Mouse (Mus musculus): ENCODE data around the gene Ccng2. TPM values are rescaled to one million over a fixed set of nuclear protein-coding genes. Genes with fewer than 3 reads are reported as not detected.

Gene Ccng2
- polyA plus RNA-seq, 1 experiment from 2014 or later: 67.0 TPM

DNA sequence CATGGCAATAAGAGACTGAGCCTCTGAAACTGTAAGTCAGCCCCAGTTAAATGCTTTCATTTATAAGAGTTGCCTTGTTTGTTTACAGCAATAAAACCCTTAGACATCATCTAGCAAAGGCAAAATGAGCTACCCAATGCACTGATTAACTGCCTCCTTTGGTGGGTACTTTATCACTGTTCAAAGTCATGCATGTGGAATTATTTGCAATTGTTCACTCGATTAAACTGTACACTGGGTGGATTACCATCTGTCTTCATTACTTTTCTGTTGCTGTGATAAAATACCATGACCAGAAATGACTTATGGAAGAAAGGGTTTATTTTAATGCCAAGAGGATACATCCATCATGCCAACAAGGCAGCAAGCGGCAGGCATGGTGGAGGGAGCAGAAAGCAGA is 21.8 kb upstream of the Ccng2 start:
- Histone ChIP-seq H3K27ac (no peak overlapping the region), H3K27me3 (ENCODE audit: insufficient read depth, poor library complexity, severe bottlenecking) (no peaks in the 10 kb centered on the region), H3K4me3 (no peak overlapping the region), H3K4me1 (replicated peaks) (no peaks in the 10 kb centered on the region), H3K9me3 (peaks cover 5% of the 10 kb centered on the region), H3K36me3 (no peaks in the 10 kb centered on the region)
- WGBS: 77% methylated on average over 2 of the region's 2 CpGs
- DNase-seq (ENCODE audit: low spot score): no peak

DNA sequence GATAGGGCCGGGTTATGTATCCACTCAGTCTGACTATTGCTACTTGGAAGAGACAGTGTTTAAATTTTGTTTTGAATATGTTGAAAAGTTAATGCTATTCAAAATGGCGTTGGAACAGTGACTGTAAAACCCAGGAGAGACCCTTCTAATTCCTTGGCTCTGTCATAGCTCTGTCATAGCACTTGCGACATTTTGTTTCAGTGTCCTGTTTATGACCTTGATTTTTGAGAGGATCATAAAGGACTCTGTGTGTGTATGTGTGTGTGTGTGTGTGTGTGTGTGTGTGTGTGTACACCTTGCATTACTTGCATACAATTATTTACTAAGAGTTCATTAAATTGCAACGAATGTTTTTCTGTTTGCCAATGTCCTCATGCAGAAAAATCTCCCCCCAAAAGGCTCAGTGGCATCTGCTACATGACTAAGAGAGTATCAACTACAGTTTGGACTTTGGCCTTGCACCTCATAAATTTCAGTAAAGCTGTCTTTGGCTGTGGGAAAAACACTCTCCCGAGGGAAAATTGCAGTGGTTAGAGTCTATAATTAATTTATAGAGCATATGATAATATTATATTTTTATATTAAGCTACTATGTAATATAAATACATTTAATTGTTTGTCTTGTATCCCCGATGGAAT is 17.0 kb upstream of the Ccng2 start:
- H3K9me3 ChIP-seq: no peaks in the 10 kb centered on the region
- 85% methylated on average over 6 of the region's 6 CpGs for WGBS
- no peak overlapping the region for H3K27ac ChIP-seq
- no peaks in the 10 kb centered on the region for H3K36me3 ChIP-seq
- no peaks in the 10 kb centered on the region for H3K27me3 ChIP-seq (ENCODE audit: insufficient read depth, poor library complexity, severe bottlenecking)
- H3K4me3 ChIP-seq: no peak overlapping the region
- DNase-seq (ENCODE audit: low spot score): no peak
- no peaks in the 10 kb centered on the region for H3K4me1 ChIP-seq (replicated peaks)

DNA sequence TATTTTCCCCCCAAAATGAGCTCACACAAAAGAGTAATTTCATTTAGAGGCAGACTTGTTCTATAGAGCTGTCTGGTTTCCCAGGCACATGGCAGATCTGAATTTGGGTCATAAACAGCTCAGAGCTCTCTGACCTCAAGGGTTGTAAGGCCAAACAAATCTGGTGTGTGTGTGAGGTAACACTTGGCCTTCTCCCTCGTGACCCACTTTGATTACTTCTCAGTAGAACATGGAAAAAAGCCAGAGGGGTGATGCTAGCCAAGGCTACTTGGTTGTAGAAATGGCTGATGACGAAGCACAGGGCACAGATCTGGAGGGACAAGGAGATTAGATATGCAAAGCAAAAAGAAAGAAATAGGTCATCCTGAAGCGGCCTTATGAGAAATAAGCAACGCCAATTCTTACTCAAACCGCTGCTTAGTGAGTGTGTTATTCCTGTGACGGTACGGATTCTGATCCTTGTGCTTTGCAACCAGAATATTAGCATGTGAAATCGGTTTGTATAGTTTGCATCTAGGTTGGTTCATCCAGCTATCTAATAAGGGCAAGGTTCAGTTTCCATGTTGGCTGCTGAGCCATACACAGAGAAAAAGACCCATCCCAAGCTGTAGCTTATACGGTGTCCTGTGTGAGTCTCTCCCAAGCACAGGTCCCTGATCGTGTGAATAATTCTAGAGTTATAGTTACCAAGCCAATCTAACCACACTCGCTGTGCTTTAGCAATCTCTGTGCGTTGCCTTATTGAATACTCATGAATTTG is 15.9 kb upstream of the Ccng2 start:
- Histone ChIP-seq H3K27me3 (ENCODE audit: insufficient read depth, poor library complexity, severe bottlenecking) (no peaks in the 10 kb centered on the region), H3K27ac (no peak overlapping the region), H3K4me1 (replicated peaks) (no peaks in the 10 kb centered on the region), H3K9me3 (no peaks in the 10 kb centered on the region), H3K36me3 (no peaks in the 10 kb centered on the region), H3K4me3 (no peak overlapping the region)
- no peak for DNase-seq (ENCODE audit: low spot score)
- WGBS: 90% methylated on average over 12 of the region's 12 CpGs

DNA sequence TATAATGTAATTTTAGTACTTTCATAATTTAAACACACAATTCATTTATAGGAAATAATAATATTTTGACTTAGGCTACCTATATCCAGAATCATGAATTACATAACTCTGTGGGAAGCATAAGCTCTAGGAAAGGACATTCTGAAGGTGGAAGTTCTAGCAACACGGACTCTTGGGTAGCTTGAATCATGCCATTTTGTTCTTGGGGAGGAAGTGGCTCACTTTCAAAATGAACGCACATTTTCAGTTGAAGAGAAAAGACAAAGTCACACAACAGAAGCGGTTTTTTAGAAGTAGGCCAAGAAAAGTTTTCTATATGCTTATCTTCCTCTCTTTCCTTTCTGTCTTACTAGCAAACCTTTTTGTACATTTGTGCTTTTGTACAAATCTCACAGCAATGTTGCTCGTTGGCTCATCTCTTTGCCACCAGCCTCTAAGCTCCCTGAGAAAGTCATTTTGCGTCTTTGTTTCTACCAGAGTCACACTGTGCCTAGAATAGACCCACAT is 11.2 kb upstream of the Ccng2 start:
- 92% methylated on average over 5 of the region's 5 CpGs for WGBS

DNA sequence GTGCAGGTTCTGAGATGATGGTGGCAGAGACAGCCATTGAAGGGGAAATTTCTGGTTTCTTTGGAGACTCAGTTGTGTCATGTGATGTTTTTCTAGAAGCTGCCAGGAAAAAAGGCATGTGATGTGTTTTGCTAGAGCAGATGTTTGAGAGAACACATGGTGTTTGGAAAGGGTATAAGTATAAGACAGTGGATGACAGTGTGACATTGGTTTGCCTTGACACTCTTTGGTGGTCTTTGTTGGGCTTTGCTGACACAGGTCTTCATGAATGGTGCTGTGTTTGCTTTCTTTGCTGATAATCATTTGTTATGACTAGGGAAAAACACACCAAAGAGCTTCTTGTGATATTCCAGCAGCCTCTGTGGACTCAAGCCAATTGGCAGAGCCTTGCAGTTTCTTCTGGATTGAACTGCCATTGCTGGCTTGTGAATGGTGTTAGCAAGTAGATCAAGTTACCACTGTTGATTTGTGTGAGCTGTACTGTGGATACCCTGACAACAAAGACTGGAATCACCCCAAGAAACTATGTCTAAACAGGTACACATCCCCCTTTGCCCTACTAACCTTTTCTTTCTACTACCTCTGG is 10.1 kb upstream of the Ccng2 start:
- H3K27me3 ChIP-seq (ENCODE audit: insufficient read depth, poor library complexity, severe bottlenecking): no peaks in the 10 kb centered on the region
- H3K27ac ChIP-seq: no peak overlapping the region
- H3K9me3 ChIP-seq: no peaks in the 10 kb centered on the region
- H3K36me3 ChIP-seq: no peaks in the 10 kb centered on the region
- no peaks in the 10 kb centered on the region for H3K4me1 ChIP-seq (replicated peaks)
- no peak overlapping the region for H3K4me3 ChIP-seq
- DNase-seq (ENCODE audit: low spot score): no peak

More for the DNA sequence above, 11.2 kb upstream of the Ccng2 start:
- H3K9me3 ChIP-seq: no peaks in the 10 kb centered on the region
- H3K27me3 ChIP-seq (ENCODE audit: insufficient read depth, poor library complexity, severe bottlenecking): no peaks in the 10 kb centered on the region
- DNase-seq (ENCODE audit: low spot score): no peak
- no peaks in the 10 kb centered on the region for H3K4me1 ChIP-seq (replicated peaks)
- H3K27ac ChIP-seq: no peak overlapping the region
- no peaks in the 10 kb centered on the region for H3K36me3 ChIP-seq
- no peak overlapping the region for H3K4me3 ChIP-seq

DNA sequence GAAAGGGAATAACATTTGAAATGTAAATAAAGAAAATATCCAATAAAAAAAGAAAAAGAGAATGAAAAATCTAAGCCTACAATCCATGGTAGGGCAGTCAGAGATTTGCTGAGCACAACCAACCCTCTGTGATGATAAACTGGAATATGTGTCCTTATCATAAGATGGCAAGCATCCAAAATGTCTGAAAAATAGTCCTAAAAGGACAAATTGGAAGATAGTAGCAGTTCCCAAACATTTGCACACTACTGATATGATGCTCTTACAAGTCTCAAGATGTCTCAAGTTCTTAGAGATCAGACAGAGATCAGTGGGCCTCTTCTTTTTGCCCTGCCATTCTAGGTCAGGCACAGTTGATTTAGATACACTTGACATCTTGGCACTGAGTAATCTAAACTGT is 7.7 kb upstream of the Ccng2 start:
- no peak overlapping the region for H3K27ac ChIP-seq
- no peaks in the 10 kb centered on the region for H3K36me3 ChIP-seq
- H3K9me3 ChIP-seq: no peaks in the 10 kb centered on the region
- no peak overlapping the region for H3K4me3 ChIP-seq
- no peak for DNase-seq (ENCODE audit: low spot score)
- H3K4me1 ChIP-seq (replicated peaks): no peaks in the 10 kb centered on the region
- H3K27me3 ChIP-seq (ENCODE audit: insufficient read depth, poor library complexity, severe bottlenecking): no peaks in the 10 kb centered on the region

DNA sequence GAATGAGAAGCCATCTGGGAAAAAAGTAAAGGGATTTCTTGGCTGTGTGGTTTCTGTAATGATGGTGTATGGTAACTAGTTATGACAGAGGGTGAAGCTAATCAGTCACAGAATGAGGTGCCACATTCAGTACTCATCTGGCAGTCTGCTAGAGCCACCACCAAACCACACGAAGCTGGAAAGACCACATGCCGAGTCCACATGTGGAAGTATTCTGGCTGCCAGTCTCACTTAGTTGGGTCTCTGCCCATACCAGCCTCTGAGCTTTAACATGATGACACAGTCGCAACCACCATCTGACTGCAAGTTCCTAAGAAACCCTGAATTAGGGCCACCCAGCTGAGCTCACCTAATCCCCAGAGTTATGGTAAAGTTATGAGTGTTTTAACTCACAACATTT is 6.1 kb upstream of the Ccng2 start:
- Histone ChIP-seq H3K27ac (no peak overlapping the region), H3K27me3 (ENCODE audit: insufficient read depth, poor library complexity, severe bottlenecking) (no peaks in the 10 kb centered on the region), H3K9me3 (no peaks in the 10 kb centered on the region), H3K4me3 (no peak overlapping the region), H3K36me3 (no peaks in the 10 kb centered on the region), H3K4me1 (replicated peaks) (peaks cover 2% of the 10 kb centered on the region)
- 73% methylated on average over 3 of the region's 3 CpGs for WGBS
- no peak for DNase-seq (ENCODE audit: low spot score)

DNA sequence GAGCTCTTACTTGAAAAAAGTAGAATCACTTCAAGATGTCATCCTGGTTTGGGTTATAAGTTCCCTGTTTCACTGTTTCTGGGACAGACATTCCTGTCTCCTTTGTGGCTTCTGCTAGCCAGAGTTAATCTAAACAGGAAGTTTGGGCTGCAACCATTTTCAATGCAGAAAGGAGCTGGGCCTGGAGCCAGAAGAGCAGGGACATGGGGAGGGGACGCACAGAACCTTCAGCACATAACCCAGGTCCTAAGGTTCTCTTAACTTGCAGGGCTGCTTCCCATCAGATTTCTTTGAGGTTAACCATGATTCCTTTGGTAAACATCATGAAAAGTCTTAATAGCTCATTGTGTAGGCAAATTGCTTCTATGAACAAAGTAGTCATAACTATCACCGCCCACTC is 4.3 kb upstream of the Ccng2 start:
- Histone ChIP-seq H3K27me3 (ENCODE audit: insufficient read depth, poor library complexity, severe bottlenecking) (no peaks in the 10 kb centered on the region), H3K36me3 (no peaks in the 10 kb centered on the region), H3K4me3 (no peak overlapping the region), H3K9me3 (no peaks in the 10 kb centered on the region), H3K4me1 (replicated peaks) (peaks cover 8% of the 10 kb centered on the region), H3K27ac (no peak overlapping the region)
- 95% methylated on average over 2 of the region's 2 CpGs for WGBS
- DNase-seq (ENCODE audit: low spot score): no peak

DNA sequence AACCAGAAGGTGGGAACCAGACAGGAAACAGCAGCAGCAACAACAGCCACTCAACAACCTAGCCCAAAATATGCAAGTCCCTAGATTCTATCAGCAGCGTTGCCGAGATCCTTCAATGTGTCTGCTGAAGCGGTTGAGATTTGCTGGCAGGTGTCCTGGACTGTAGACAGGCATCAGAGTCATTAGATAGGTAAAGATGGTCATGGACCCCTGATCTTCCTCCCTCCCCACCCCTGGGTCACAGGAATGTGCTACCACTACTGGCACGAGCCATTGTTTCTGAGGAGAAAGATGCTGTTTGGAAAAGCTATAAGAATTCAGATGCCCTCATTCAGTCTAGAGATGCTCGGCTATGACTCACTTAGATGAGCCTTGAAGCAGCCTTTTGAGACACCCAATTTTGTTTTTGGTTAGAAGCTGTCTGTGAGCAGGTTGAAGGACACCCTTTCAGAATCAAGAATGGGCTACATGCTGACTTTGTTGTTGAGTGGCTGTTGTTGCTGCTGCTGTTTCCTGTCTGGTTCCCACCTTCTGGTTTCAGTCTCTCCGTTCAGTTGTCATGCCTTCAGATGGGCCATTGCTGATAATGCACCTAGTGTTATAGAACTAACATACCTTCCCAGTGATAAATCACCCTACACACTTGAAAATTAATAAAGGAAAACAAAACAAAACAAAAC is 3.5 kb upstream of the Ccng2 start:
- H3K4me1 ChIP-seq (replicated peaks): peaks cover 8% of the 10 kb centered on the region
- H3K27me3 ChIP-seq (ENCODE audit: insufficient read depth, poor library complexity, severe bottlenecking): no peaks in the 10 kb centered on the region
- H3K36me3 ChIP-seq: no peaks in the 10 kb centered on the region
- H3K9me3 ChIP-seq: no peaks in the 10 kb centered on the region
- no peak overlapping the region for H3K4me3 ChIP-seq
- no peak overlapping the region for H3K27ac ChIP-seq
- DNase-seq (ENCODE audit: low spot score): no peak
- WGBS: 86% methylated on average over 6 of the region's 6 CpGs

DNA sequence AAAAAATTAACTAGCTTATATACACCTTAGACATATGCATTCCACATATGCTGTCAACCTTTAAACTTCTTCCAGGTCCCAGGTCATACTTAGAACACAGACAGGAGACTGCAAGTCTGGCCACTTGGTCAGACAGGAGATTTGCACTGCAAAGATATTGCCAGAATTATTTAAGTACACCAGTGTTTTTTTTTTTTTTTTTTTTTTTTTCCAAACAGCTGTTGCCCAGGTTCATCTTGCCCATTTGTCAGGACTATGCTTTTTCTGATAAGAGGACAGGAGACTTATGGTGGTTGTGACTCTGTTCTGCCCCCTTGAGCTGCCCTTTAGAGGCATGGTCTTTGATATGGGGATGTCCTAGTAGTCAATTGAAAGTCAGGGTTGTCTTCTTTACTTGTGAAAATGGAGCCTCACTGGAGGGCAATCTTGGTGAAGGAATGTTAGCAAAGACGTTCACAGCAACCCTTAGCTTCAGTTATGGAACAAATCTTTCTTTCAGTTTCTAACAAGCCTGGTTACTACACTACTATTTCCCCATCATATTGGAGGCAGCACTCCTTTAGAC is 2.8 kb upstream of the Ccng2 start:
- Histone ChIP-seq H3K27ac (no peak overlapping the region), H3K27me3 (ENCODE audit: insufficient read depth, poor library complexity, severe bottlenecking) (no peaks in the 10 kb centered on the region), H3K4me1 (replicated peaks) (peaks cover 12% of the 10 kb centered on the region), H3K9me3 (no peaks in the 10 kb centered on the region), H3K36me3 (no peaks in the 10 kb centered on the region), H3K4me3 (no peak overlapping the region)
- no peak for DNase-seq (ENCODE audit: low spot score)
- WGBS: 67% methylated on average over 1 of the region's 1 CpGs

DNA sequence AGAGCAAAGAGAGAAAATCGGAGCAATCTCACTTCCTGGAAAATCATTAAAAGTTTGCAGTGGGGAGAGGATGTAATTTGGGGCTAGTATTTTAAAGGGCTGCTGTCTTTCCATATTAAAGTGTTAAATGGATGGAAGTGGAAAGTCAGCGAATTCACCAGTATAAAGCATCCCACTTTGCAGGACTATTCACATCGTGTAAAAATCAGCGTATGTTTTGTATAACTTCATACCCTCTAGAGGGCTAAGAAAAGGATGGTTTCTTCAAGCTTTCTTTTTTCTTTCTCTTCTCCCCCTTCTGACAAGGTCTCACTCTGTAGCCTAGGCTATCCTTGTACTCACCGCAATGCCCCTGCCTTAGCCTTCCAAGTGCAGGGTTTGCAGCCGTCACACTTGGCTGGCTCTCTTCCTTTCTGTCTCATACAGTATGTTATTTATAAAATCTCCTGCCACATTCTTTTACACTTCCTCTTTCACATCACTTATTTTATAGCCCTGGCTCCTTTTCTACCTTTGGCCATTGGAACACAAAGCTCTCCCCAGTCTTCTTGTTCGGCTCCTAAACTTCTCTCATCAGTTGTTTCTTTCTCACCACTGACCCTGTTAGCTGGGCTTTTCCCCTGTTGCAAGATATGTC is 1.8 kb upstream of the Ccng2 start:
- Histone ChIP-seq H3K27me3 (ENCODE audit: insufficient read depth, poor library complexity, severe bottlenecking) (no peaks in the 10 kb centered on the region), H3K4me3 (no peak overlapping the region), H3K9me3 (no peaks in the 10 kb centered on the region), H3K36me3 (0 out of 2 replicates have a peak, but pooled peaks cover 6% of the 10 kb centered on the region), H3K27ac (no peak overlapping the region), H3K4me1 (replicated peaks) (peaks cover 22% of the 10 kb centered on the region)
- WGBS: 89% methylated on average over 7 of the region's 7 CpGs
- DNase-seq (ENCODE audit: low spot score): no peak

DNA sequence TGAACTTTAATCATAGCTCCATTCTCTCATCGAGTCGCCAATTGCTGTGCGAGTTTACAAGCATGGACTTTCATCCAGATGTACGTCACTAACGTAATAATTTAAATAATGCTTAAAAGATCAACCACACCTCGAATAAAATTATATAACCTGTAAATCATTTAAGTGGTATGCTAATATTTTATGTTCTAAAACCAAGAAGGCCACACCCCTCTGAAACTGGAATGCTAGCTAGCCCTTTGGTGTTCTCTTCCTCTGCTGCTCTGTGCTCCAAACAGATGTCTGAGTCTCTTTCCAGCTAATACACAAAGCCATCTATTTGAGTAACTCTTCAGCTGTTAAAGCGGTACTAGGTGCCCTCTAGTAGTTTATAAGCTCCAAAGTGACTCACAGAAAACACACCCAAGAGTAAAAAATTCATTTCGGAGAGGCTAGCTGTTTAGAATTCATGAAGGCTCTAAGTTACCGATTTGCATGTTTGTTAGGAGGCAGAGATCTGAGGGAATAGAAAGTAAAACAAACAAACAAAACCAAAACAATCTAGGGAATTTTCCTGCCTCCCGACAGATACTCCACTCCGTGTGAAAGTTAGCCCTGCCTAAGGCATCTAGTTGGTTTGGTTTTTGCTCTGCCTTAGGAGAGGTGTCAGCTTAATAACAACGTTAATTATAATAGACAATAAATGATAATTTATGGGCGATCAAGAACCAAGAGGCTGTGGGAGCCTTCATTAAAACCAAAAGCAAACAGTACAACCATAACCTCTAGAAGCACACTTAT is 1.1 kb upstream of the Ccng2 start:
- H3K9me3 ChIP-seq: no peaks in the 10 kb centered on the region
- peak overlapping the region; percentile 99 for H3K27ac ChIP-seq
- no peaks in the 10 kb centered on the region for H3K27me3 ChIP-seq (ENCODE audit: insufficient read depth, poor library complexity, severe bottlenecking)
- WGBS: 77% methylated on average over 13 of the region's 13 CpGs
- peaks cover 22% of the 10 kb centered on the region for H3K4me1 ChIP-seq (replicated peaks)
- DNase-seq (ENCODE audit: low spot score): no peak
- H3K4me3 ChIP-seq: peak overlapping the region; percentile 93
- H3K36me3 ChIP-seq: peaks cover 13% of the 10 kb centered on the region

Measured in hindbrain, embryonic 10.5 days (tissue).